Mouse (Mus musculus): ENCODE measurements around the gene P4hb. TPM values are rescaled to one million over a fixed set of nuclear protein-coding genes. Genes with fewer than 3 reads are reported as not detected.

P4hb gene
- polyA plus RNA-seq, 1 experiment from 2014 or later: 442 TPM

Other genes with a start within 250 kb of the P4hb start
- gene Actg1, start 224.7 kb downstream of the P4hb start, polyA plus RNA-seq (2018): 1,569 to 2,966 TPM (median 1,773 TPM) in 3 replicates
- not detected in 3 replicates for gene Fscn2, start 211.7 kb downstream of the P4hb start, polyA plus RNA-seq (2018)
- 3.8 to 8.1 TPM (median 6.3 TPM) in 3 replicates for gene Faap100, start 194.5 kb downstream of the P4hb start, polyA plus RNA-seq (2018)
- 38.6 to 47.8 TPM (median 45.8 TPM) in 3 replicates for gene Nploc4, start 135.5 kb downstream of the P4hb start, polyA plus RNA-seq (2018)
- gene Tspan10, start 130.6 kb downstream of the P4hb start, polyA plus RNA-seq (2018): 0.54 to 2.3 TPM (median 1.5 TPM) in 3 replicates
- gene Pde6g, start 119.8 kb downstream of the P4hb start, polyA plus RNA-seq (2018): 0.32 TPM in 1 of 3 replicates, not detected in the others
- 2.6 to 10.4 TPM (median 6.3 TPM) in 3 replicates for gene Oxld1, start 115.2 kb downstream of the P4hb start, polyA plus RNA-seq (2018)
- gene Ccdc137, start 115.1 kb downstream of the P4hb start, polyA plus RNA-seq (2018): 11.7 to 12.7 TPM (median 11.8 TPM) in 3 replicates
- gene Arl16, start 105.6 kb downstream of the P4hb start, polyA plus RNA-seq (2018): 11.8 to 16.5 TPM (median 14.2 TPM) in 3 replicates
- gene Mrpl12, start 88.6 kb downstream of the P4hb start, polyA plus RNA-seq (2018): 28.2 to 81.1 TPM (median 37.6 TPM) in 3 replicates
- 29.6 to 61.7 TPM (median 44.6 TPM) in 3 replicates for gene Slc25a10, start 81.4 kb downstream of the P4hb start, polyA plus RNA-seq (2018)
- 0.09 TPM in 1 of 3 replicates, not detected in the others for gene Gcgr, start 42.6 kb downstream of the P4hb start, polyA plus RNA-seq (2018)
- gene Mcrip1, start 23.5 kb downstream of the P4hb start, polyA plus RNA-seq (2018): 36.9 to 60.9 TPM (median 57.7 TPM) in 3 replicates
- gene Ppp1r27, start 22.1 kb downstream of the P4hb start, polyA plus RNA-seq (2018): not detected in 3 replicates
- 662 to 966 TPM (median 875 TPM) in 3 replicates for gene Arhgdia, start 8.4 kb upstream of the P4hb start, polyA plus RNA-seq (2018)
- gene Alyref, start 25.1 kb upstream of the P4hb start, polyA plus RNA-seq (2018): 34.3 to 88.6 TPM (median 41.5 TPM) in 3 replicates
- 40.4 to 78.6 TPM (median 76.2 TPM) in 3 replicates for gene Anapc11, start 25.2 kb upstream of the P4hb start, polyA plus RNA-seq (2018)
- not detected in 3 replicates for gene Npb, start 35.2 kb upstream of the P4hb start, polyA plus RNA-seq (2018)
- 23.8 to 69.4 TPM (median 36.2 TPM) in 3 replicates for gene Pcyt2, start 44.7 kb upstream of the P4hb start, polyA plus RNA-seq (2018)
- gene Sirt7, start 52.0 kb upstream of the P4hb start, polyA plus RNA-seq (2018): 37.3 to 77.5 TPM (median 50.4 TPM) in 3 replicates
- gene Mafg, start 60.3 kb upstream of the P4hb start, polyA plus RNA-seq (2018): 18.1 to 68.2 TPM (median 39.6 TPM) in 3 replicates
- gene Pycr1, start 70.5 kb upstream of the P4hb start, polyA plus RNA-seq (2018): not detected in 3 replicates
- gene Myadml2, start 74.9 kb upstream of the P4hb start, polyA plus RNA-seq (2018): not detected in 3 replicates
- not detected in 3 replicates for gene Notum, start 87.9 kb upstream of the P4hb start, polyA plus RNA-seq (2018)
- 21.6 to 38.8 TPM (median 34.8 TPM) in 3 replicates for gene Aspscr1, start 99.7 kb upstream of the P4hb start, polyA plus RNA-seq (2018)
- 70.5 to 93.2 TPM (median 84.4 TPM) in 3 replicates for gene Cenpx, start 140.5 kb upstream of the P4hb start, polyA plus RNA-seq (2018)
- 8.8 to 16.3 TPM (median 8.9 TPM) in 3 replicates for gene Lrrc45, start 140.7 kb upstream of the P4hb start, polyA plus RNA-seq (2018)
- gene Rac3, start 148.2 kb upstream of the P4hb start, polyA plus RNA-seq (2018): 5.4 to 14.4 TPM (median 7.5 TPM) in 3 replicates
- 50.0 to 96.7 TPM (median 78.2 TPM) in 3 replicates for gene Dcxr, start 154.0 kb upstream of the P4hb start, polyA plus RNA-seq (2018)
- gene Cbr2, start 158.9 kb upstream of the P4hb start, polyA plus RNA-seq (2018): 26.0 to 63.7 TPM (median 28.8 TPM) in 3 replicates
- 3.8 to 12.6 TPM (median 5.1 TPM) in 3 replicates for gene Hmga1b, start 189.5 kb upstream of the P4hb start, polyA plus RNA-seq (2018)
- gene Rfng, start 211.0 kb upstream of the P4hb start, polyA plus RNA-seq (2018): 12.9 to 16.2 TPM (median 15.6 TPM) in 3 replicates
- gene Gps1, start 211.0 kb upstream of the P4hb start, polyA plus RNA-seq (2018): 31.8 to 85.4 TPM (median 49.9 TPM) in 3 replicates
- 17.1 to 33.6 TPM (median 26.6 TPM) in 3 replicates for gene Dus1l, start 223.2 kb upstream of the P4hb start, polyA plus RNA-seq (2018)

Data from macrophage (primary cell).